Mouse (Mus musculus) urinary bladder, postnatal 10 days (tissue): ENCODE results near the gene Adamtsl1.

Experiments
- DNase-seq: peaks from one replicate; pipeline ENCODE4 v3.0.0; 2022; ENCODE audit warnings: low spot score

Gene Adamtsl1

DNA sequence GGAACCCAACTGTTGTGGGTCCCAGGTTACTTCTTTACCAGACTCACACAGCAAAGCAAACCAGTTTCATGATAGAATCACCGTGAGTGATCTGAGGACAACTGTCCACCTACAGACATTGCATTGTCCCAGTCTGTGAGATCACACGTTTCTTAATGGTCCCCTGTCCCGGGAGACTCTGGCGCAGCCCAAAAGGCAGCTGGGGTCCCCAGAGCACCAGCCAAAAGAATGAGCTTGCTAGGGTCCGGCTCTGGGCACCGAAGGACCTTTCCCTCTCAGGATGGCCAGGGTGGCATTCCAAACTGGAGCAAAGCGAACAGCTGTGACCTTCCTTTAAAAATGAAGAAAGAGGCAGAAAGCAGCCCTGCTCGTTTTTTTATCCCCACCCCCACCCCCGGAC, at the start of gene Adamtsl1:
Adamtsl1 (plus strand) TSS at position 381 of the 400 bp plus-strand sequence.
- DNase-seq: no peak

- no peak for DNase-seq
Observed at GRCm38 (mm10) chr4:85483586-85483985, 30.4 kb upstream of the Adamtsl1 start.

- no peak for DNase-seq
Observed at GRCm38 (mm10) chr4:85486316-85486946, 27.5 kb upstream of the Adamtsl1 start.

- DNase-seq: no peak
Observed at GRCm38 (mm10) chr4:85505718-85506117, 8.3 kb upstream of the Adamtsl1 start.

DNA sequence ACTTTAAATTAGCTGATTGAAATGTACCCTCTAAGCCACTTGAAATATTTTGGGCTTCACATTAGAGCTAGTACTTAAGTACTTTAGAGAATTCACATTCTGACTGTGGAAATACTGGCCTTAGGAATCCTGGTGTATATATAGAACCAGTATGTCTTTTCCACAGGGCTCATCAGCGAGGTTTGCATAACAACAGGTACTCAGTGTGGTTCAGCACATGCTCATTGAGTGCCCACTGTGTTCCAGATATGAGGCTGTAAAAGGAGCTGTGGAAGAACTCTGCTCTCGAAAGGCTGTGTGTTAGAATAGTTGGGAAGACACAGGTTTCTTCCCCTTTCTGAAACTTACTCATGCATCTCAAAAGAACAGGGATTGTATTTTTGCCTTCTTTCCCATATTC, 7.0 kb upstream of the Adamtsl1 start:
- no peak for DNase-seq

DNA sequence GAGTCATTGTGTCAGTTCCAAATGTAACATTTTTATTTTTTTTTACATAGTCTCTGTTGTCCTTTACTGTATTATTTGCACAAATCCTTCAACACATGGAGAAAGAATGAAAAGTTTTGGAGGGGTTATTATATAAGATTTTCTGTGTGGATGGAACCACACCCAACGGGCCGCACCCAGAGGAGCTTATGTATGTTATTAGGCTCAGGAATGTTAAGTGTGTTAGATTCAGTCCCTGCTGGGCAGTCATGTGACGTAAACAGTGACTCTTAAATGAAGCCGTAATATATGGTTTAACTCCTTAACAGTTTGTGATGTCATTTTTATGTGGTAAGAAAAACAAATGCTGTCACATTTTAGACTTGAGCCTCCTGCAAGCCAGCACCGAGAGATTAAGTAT, 6.5 kb upstream of the Adamtsl1 start:
- DNase-seq: no peak

DNA sequence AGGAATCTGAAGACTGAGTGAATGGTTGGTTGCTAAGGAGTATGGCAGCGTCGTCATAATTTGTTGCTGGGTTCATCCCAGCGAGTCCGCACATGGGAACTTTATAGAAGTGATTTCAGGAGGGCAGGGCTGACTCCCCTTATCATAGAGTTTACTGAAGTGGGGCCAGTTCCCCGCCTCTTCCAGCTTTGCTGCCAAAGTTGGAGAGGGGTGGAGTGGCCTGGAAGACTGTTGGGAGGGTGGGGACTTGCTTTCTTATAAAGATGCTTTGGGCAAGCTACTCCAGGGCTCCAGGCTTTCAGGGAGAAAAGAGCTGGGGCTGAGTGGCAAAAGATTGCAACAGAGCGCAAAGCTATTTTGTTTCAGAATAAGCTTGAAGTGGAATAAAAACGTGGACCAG, 684 bp upstream of the Adamtsl1 start:
- no peak for DNase-seq

DNA sequence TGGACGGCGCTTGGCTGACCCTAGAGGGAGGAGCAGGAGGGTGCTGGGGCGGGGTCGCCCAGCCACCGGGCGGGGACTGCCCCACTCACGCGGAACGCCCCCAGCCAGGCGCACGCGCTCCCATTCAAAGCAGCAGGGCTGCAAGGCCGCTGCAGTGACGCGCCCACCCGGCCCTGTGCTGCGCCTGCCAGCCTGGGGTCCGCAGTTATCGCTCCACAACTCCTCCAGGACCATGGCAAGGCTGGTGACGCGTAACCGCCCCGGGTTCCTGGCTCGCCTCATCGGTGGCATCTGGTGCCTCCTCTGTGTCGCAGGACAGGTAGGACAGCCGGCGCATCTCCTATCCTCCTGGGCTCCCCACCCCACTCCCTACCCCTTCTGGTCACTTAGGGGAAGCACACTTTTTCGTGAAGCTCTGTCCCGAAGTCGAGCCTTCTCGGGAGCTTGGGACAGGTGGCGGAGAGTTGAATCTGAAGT, 271 bp downstream of the Adamtsl1 start:
- no peak for DNase-seq

- DNase-seq: no peak
Observed at GRCm38 (mm10) chr4:85526966-85527566, 13.1 kb downstream of the Adamtsl1 start.

DNA sequence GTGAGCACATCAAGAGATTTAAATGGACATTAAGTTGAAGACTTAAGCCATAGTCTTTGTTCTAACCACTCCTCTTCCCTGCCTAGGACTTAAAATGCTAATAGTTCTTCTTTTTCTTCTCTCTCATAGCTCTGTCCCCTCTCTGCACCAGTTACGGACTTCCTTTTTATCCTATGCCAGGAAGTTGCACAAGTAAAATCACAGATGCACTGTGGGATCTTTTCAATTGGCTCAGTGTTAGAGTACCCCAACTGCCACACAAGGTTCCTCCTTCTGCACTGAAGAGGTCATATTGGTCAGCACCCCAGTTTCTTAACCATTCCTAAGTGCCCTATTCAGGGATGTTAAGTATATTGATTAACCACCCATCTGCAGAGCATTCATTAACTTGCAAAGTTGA, 15.9 kb downstream of the Adamtsl1 start:
- DNase-seq: no peak

GRCm38 (mm10) chr4:85539677-85540076, 25.7 kb downstream of the Adamtsl1 start:
- no peak for DNase-seq

GRCm38 (mm10) chr4:85543221-85543620, 29.2 kb downstream of the Adamtsl1 start:
- DNase-seq: no peak

GRCm38 (mm10) chr4:85554696-85555095, 40.7 kb downstream of the Adamtsl1 start:
- DNase-seq: no peak

DNA sequence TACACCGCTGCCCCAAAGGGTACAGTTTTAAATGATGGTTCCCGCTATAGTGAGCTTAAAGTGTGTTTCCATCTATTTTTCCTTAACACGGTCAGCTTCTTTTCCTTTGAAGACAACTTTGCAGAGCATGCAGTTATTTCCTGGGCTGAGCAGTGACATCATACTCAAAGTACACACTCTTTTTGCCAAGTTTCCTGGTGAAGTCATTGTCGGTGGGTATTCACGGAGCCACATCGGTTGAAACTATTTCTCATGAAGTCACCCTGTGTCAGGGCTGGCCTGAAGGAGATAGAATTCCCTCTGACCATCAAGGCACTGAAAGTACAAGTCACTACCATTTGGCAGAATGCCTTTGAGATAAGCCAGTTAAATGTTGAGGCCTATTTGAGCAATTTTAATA, 45.8 kb downstream of the Adamtsl1 start:
- DNase-seq: no peak

- no peak for DNase-seq
Observed at GRCm38 (mm10) chr4:85585426-85585825, 71.5 kb downstream of the Adamtsl1 start.

- no peak for DNase-seq
Observed at GRCm38 (mm10) chr4:85588928-85589327, 75.0 kb downstream of the Adamtsl1 start.

GRCm38 (mm10) chr4:85591037-85591436, 77.1 kb downstream of the Adamtsl1 start:
- DNase-seq: no peak

DNA sequence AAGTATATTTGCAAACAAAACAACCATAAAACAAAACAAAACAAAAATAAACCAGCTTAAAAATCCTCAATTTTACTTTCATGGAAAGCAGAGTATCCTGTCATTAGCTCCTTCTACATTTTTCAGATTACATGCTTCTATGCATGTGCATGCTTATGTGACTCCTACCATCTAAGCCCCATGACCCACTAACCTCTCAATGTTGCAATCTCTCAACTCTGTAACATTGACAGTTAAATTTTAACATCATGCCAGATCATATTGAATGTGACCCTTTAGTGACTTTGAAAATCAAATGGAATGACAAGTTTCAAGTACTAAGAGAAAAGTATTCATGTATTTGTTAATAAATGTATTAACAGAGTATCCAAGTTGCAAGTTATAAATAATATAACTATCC, 80.2 kb downstream of the Adamtsl1 start:
- DNase-seq: no peak

- no peak for DNase-seq
Observed at GRCm38 (mm10) chr4:85613331-85613730, 99.4 kb downstream of the Adamtsl1 start.

DNA sequence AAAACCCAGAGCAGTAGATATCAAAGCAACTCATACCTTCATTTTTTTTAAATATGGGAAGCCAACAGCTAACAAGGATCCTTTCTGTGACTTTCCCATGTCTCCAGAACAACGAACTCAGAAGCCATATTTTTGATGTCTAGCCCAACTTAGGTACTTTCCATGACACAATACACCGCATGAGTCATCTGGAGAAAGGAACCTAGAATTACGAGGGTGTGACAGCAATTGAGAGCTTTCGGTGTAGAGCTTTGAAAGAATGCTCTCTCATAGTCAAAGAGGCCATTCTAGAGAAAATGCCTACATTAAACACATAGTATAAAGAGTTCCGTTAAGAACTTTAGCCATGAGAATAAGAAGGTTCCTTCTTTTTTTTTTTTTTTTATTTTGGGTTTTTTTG, 104.8 kb downstream of the Adamtsl1 start:
- no peak for DNase-seq

GRCm38 (mm10) chr4:85619261-85619660, 105.3 kb downstream of the Adamtsl1 start:
- no peak for DNase-seq

DNA sequence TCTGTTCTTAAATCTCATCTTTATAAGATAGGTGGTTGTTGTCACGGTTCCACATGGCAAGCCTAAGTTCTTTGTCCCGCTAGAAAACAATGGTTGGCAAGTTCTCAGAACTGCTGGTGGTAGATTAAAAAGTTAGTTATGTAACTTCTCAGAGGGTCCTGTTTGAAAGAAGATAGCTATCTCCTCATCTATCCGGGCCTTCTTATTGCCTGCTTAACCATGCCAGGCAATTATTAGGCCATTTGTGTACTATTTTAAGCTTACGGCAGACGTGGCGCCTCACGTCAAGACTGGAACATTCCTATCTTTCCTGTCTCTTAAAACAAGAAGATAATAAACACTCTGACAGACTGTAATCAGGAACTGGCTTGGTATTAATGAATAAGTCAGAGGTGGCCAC, 115.4 kb downstream of the Adamtsl1 start:
- DNase-seq: no peak

GRCm38 (mm10) chr4:85669271-85669670, 155.3 kb downstream of the Adamtsl1 start:
- DNase-seq: no peak

- no peak for DNase-seq
Observed at GRCm38 (mm10) chr4:85669735-85670134, 155.8 kb downstream of the Adamtsl1 start.
